Mouse (Mus musculus) adrenal gland (tissue): ENCODE data around the gene Gpr84.

Experiments
- microRNA-seq, 2 experiments: library from miRNA; unstranded; fragments of <30 nt; microRNA quantifications; one replicate each; pipeline ENCODE4; 2019

Gpr84 gene

Small RNA genes within 50 kb of the gene (microRNA-seq; reads per million reads assigned to microRNA genes)
- gene Mir148b (68.4 to 76.4 reads per million in 2 experiments), gene Mir6963 (0.62 to 1.0 reads per million in 2 experiments)
